Mouse (Mus musculus) MEL (cell line): ENCODE data around the gene Caly. TPM values are rescaled to one million over a fixed set of nuclear protein-coding genes. Genes with fewer than 3 reads are reported as not detected.

Source experiments
- DNase-seq: peaks from one replicate; pipeline ENCODE4 v3.0.0; 2011; ENCODE audit warnings: low read depth, low spot score
- H3K27ac ChIP-seq: 2 replicates; pipeline ENCODE4 v1.5.1; 2012; ENCODE audit warnings: low read depth, mild to moderate bottlenecking, control low read depth, low read length, moderate library complexity; ENCODE audit not compliant: control insufficient read depth
- H3K27me3 ChIP-seq, 2 experiments: fragments of 150-350 bp in 1 of 2; sonication (generic) in 1 of 2; 2 replicates each; pipeline ENCODE4 v1.6.1; 2012; ENCODE audit warnings: low read length in 2 of 2, mild to moderate bottlenecking in 2 of 2, improper control_type of control experiment in 1 of 2, moderate library complexity in 1 of 2; ENCODE audit not compliant: insufficient read depth in 2 of 2, control insufficient read depth in 1 of 2
- H3K36me3 ChIP-seq, 2 experiments: 2 replicates each; pipeline ENCODE4 v1.6.1; 2012 to 2014; ENCODE audit warnings: low read length in 2 of 2, improper control_type of control experiment in 1 of 2, inconsistent platforms in 1 of 2, mild to moderate bottlenecking in 1 of 2; ENCODE audit not compliant: insufficient read depth in 2 of 2, control insufficient read depth in 1 of 2
- H3K4me1 ChIP-seq, 2 experiments: fragments of 150-350 bp in 1 of 2; sonication (generic) in 1 of 2; 2 replicates each; pipeline ENCODE4 v1.6.1; 2012; ENCODE audit warnings: low read length in 2 of 2, improper control_type of control experiment in 1 of 2, mild to moderate bottlenecking in 1 of 2; ENCODE audit not compliant: insufficient read depth in 2 of 2, control insufficient read depth in 1 of 2
- H3K4me3 ChIP-seq, 2 experiments: fragments of 150-350 bp in 1 of 2; sonication (generic) in 1 of 2; 2 replicates each; pipeline ENCODE4 v1.5.1; 2012; ENCODE audit warnings: low read depth in 2 of 2, low read length in 2 of 2, mild to moderate bottlenecking in 2 of 2, moderate library complexity in 2 of 2, control low read depth in 1 of 2, improper control_type of control experiment in 1 of 2; ENCODE audit not compliant: control insufficient read depth in 1 of 2, insufficient read depth in 1 of 2
- H3K79me2 ChIP-seq: 2 replicates; pipeline ENCODE4 v1.6.1; 2012; ENCODE audit warnings: mild to moderate bottlenecking, low read length, moderate library complexity; ENCODE audit not compliant: control insufficient read depth, poor library complexity, insufficient read depth
- H3K9ac ChIP-seq: 2 replicates; pipeline ENCODE4 v1.6.1; 2012; ENCODE audit warnings: low read depth, mild to moderate bottlenecking, control low read depth, low read length, moderate library complexity; ENCODE audit not compliant: control insufficient read depth, poor library complexity, severe bottlenecking
- H3K9me3 ChIP-seq: fragments of 150-350 bp; sonication (generic); replicated peaks from 2 replicates; pipeline ENCODE4 v1.6.1; 2012; ENCODE audit warnings: mild to moderate bottlenecking, low read length, improper control_type of control experiment, moderate library complexity; ENCODE audit not compliant: insufficient read depth
- BHLHE40 ChIP-seq: IDR thresholded peaks from 2 replicates; pipeline ENCODE4 v1.6.1; 2012; ENCODE audit warnings: low read depth, mild to moderate bottlenecking, inconsistent platforms, low read length, improper control_type of control experiment, borderline replicate concordance
- CHD1 ChIP-seq: IDR thresholded peaks from 2 replicates; pipeline ENCODE4 v1.6.1; 2012; ENCODE audit warnings: low read depth, mild to moderate bottlenecking, inconsistent platforms, low read length, improper control_type of control experiment
- CHD2 ChIP-seq: IDR thresholded peaks from 2 replicates; pipeline ENCODE4 v1.6.1; 2011; ENCODE audit warnings: low read length, improper control_type of control experiment
- CTCF ChIP-seq, 3 experiments: IDR thresholded peaks in 2 of 3; conservative IDR thresholded peaks in 1 of 3; 2 replicates each; pipeline ENCODE4 v1.5.1; 2011 to 2012; ENCODE audit warnings: low read length in 3 of 3, low read depth in 2 of 3, mild to moderate bottlenecking in 2 of 3, improper control_type of control experiment in 1 of 3, inconsistent platforms in 1 of 3, mixed read lengths in 1 of 3, moderate library complexity in 1 of 3; ENCODE audit not compliant: control insufficient read depth in 1 of 3, insufficient read depth in 1 of 3, poor library complexity in 1 of 3, severe bottlenecking in 1 of 3
- EP300 ChIP-seq, 2 experiments: IDR thresholded peaks; 2 replicates each; pipeline ENCODE4 v1.6.1; 2011; ENCODE audit warnings: improper control_type of control experiment in 2 of 2, low read length in 2 of 2, low read depth in 1 of 2, mild to moderate bottlenecking in 1 of 2
- GABPA ChIP-seq: IDR thresholded peaks from 2 replicates; pipeline ENCODE4 v1.6.1; 2012; ENCODE audit warnings: low read depth, mild to moderate bottlenecking, inconsistent platforms, low read length, improper control_type of control experiment, moderate library complexity
- HCFC1 ChIP-seq: IDR thresholded peaks from 2 replicates; pipeline ENCODE4 v1.6.1; 2012; ENCODE audit warnings: low read depth, mild to moderate bottlenecking, inconsistent platforms, low read length, improper control_type of control experiment, moderate library complexity
- JUND ChIP-seq: IDR thresholded peaks from 2 replicates; pipeline ENCODE4 v1.6.1; 2011; ENCODE audit warnings: low read depth, mild to moderate bottlenecking, improper control_type of control experiment, low read length
- MAX ChIP-seq: IDR thresholded peaks from 2 replicates; pipeline ENCODE4 v1.6.1; 2011; ENCODE audit warnings: low read length, improper control_type of control experiment
- MAZ ChIP-seq: IDR thresholded peaks from 2 replicates; pipeline ENCODE4 v1.6.1; 2012; ENCODE audit warnings: low read depth, mild to moderate bottlenecking, inconsistent platforms, low read length, improper control_type of control experiment
- MEF2A ChIP-seq: IDR thresholded peaks from 2 replicates; pipeline ENCODE4 v1.6.1; 2014; ENCODE audit warnings: low read depth, mild to moderate bottlenecking, inconsistent platforms, low read length, improper control_type of control experiment; ENCODE audit not compliant: poor library complexity, insufficient replicate concordance, severe bottlenecking; ENCODE audit errors: extremely low read depth
- MYB ChIP-seq: IDR thresholded peaks from 2 replicates; pipeline ENCODE4 v1.6.1; 2011; ENCODE audit warnings: mild to moderate bottlenecking, low read depth, low read length, improper control_type of control experiment
- MYC ChIP-seq: IDR thresholded peaks from 2 replicates; pipeline ENCODE4 v1.6.1; 2011; ENCODE audit warnings: low read depth, mild to moderate bottlenecking, low read length, improper control_type of control experiment, moderate library complexity
- NELFE ChIP-seq: IDR thresholded peaks from 2 replicates; pipeline ENCODE4 v1.6.1; 2011; ENCODE audit warnings: low read depth, low read length, improper control_type of control experiment
- NRF1 ChIP-seq: IDR thresholded peaks from 2 replicates; pipeline ENCODE4 v1.6.1; 2014; ENCODE audit warnings: low read depth, mild to moderate bottlenecking, inconsistent platforms, low read length, improper control_type of control experiment, moderate library complexity; ENCODE audit not compliant: poor library complexity, insufficient read depth, severe bottlenecking
- POLR2AphosphoS5 ChIP-seq: IDR thresholded peaks from 2 replicates; pipeline ENCODE4 v1.6.1; 2012; ENCODE audit warnings: low read depth, borderline replicate concordance, mild to moderate bottlenecking, inconsistent platforms, low read length, moderate library complexity, mixed read lengths
- RCOR1 ChIP-seq: IDR thresholded peaks from 2 replicates; pipeline ENCODE4 v1.6.1; 2012; ENCODE audit warnings: low read depth, mild to moderate bottlenecking, inconsistent platforms, low read length, improper control_type of control experiment
- SIN3A ChIP-seq: IDR thresholded peaks from 2 replicates; pipeline ENCODE4 v1.6.1; 2012; ENCODE audit warnings: low read length, improper control_type of control experiment, inconsistent platforms
- TBP ChIP-seq: IDR thresholded peaks from 2 replicates; pipeline ENCODE4 v1.8.0; 2011; ENCODE audit warnings: low read depth, low read length, improper control_type of control experiment
- TCF12 ChIP-seq: IDR thresholded peaks from 2 replicates; pipeline ENCODE4 v1.6.1; 2014; ENCODE audit warnings: low read depth, mild to moderate bottlenecking, inconsistent platforms, low read length, improper control_type of control experiment, moderate library complexity
- ZNF384 ChIP-seq: IDR thresholded peaks from 2 replicates; pipeline ENCODE4 v1.6.1; 2012; ENCODE audit warnings: low read depth, mild to moderate bottlenecking, inconsistent platforms, low read length, improper control_type of control experiment
- polyA plus RNA-seq, 2 experiments: library from polyadenylated mRNA; stranded (reverse) in 1 of 2; unstranded in 1 of 2; fragments of >175 nt in 1 of 2; fragments of >200 nt in 1 of 2; gene quantifications; 2 replicates each; pipeline versions ENCODE4 v1.2.1 to v1.2.4; 2012; ENCODE audit warnings: low replicate concordance in 2 of 2, low read depth in 1 of 2; ENCODE audit not compliant: insufficient read length in 2 of 2, insufficient read depth in 1 of 2, missing spikeins in 1 of 2
- total RNA-seq: library from RNA; depleted of rRNA; stranded (reverse); fragments of 300-350 nt; gene quantifications from 2 replicates; pipeline ENCODE4 v1.2.3, GENCODE M21; 2012

The Caly gene
- total and polyA plus RNA-seq, 3 experiments: 0.11 TPM; not detected in 2

DNA sequence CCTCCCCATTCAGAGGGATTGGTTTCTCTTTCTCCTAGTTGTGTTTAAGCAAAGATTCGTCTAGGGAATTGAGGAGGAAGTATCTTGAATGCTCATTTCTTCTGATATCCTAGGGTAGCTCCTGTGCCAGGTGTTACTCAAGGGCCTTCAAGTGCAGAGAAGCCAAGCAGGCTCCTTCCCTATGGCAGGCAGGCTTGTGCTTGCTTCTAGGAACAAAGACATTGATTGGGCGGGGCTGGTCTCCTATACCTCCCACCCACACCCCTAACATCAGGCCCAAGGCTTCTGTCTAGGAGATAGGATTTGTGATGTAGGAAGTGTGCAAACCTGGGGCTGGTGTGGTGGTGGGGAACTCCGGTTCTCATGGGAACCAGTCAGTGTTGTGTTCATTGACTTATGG, 44.6 kb upstream of the Caly start:
- Histone ChIP-seq H3K4me1 (no peaks in the 10 kb centered on the region), H3K4me3 (no peak overlapping the region), H3K36me3 (no peaks in the 10 kb centered on the region; a peak in 1 of 4 replicates), H3K9me3 (no peaks in the 10 kb centered on the region), H3K9ac (no peak overlapping the region), H3K27ac (no peak overlapping the region), H3K79me2 (no peaks in the 10 kb centered on the region), H3K27me3 (no peaks in the 10 kb centered on the region)
- TF ChIP-seq MYB: no peak
- TF ChIP-seq RCOR1: no peak
- no peak for TF ChIP-seq MEF2A
- no peak for TF ChIP-seq POLR2AphosphoS5
- TF ChIP-seq SIN3A: no peak
- no peak for TF ChIP-seq CHD2
- no peak for TF ChIP-seq JUND
- no peak for TF ChIP-seq CHD1
- TF ChIP-seq BHLHE40: no peak
- no peak for TF ChIP-seq ZNF384
- no peak for DNase-seq

DNA sequence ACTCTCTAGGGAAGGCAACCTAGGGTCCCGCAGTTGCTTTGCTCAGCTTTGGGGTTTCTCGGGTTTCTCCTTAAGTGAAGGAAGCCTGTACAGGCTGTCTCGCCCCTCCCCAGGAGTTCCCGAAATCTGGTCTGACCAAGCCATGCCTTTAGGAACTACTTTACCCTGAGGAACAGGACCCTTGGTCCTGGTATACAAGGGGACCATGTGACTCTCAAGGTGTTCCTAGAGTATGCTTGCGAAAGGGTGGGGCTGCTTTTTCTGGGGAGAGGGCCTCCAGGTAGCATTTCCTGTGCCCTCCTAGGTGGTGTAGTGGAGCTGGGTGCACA, 43.6 kb upstream of the Caly start:
- Histone ChIP-seq H3K4me3 (no peak overlapping the region), H3K36me3 (no peaks in the 10 kb centered on the region; a peak in 1 of 4 replicates), H3K9me3 (no peaks in the 10 kb centered on the region), H3K79me2 (no peaks in the 10 kb centered on the region), H3K27me3 (no peaks in the 10 kb centered on the region), H3K27ac (no peak overlapping the region), H3K9ac (no peak overlapping the region), H3K4me1 (no peaks in the 10 kb centered on the region; a peak in 1 of 4 replicates)
- DNase-seq: no peak
- TF ChIP-seq TCF12 (no peak), SIN3A (no peak)

DNA sequence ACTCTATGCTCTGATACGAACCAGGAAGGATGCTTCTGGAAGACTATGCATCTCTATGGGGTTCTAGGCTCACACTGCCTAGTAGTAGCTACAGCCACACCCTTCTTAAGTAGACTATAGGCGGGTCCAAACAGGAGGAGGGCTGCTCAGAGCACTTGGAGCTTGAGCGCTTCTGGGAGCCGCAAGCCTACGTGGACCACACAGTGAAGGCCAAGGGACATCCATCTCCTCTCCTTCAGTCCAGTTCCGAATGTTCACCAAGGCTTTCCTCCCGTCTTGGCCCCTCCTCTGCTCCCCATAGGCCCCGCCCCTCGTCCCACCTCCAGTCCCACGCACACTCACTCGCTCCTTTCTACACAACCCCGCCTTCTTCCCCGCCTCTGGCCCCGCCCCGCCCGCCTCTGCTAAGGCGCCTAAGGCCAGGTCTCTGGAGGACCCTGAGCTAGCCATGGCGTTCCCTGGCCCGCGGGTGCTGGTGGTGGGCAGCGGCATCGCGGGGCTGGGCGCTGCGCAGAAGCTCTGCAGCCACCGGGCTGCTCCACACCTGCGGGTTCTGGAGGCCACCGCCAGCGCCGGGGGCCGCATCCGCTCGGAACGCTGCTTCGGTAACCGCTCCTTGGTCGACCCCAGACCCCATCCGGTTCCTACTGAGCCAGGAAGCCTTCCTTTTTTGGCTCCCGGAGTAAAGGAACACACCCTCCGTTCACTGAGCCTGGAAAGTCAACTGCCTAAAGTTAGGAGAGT, 43.1 kb upstream of the Caly start:
- TF ChIP-seq NRF1 (no peak), HCFC1 (no peak), POLR2AphosphoS5 (no peak), NELFE (no peak), EP300 (IDR thresholded peaks at IDR 0.05; ENCODE audit: low read depth in 1 of 2, low read length in 2 of 2) (no peak), MYB (no peak), GABPA (no peak), MAX (no peak), CTCF (IDR thresholded peaks at IDR 0.05 in 2 of 3, conservative IDR thresholded peaks at IDR 0.05 in 1 of 3; ENCODE audit: control insufficient read depth in 1 of 3, insufficient read depth in 1 of 3, low read depth in 2 of 3, low read length in 3 of 3, poor library complexity in 1 of 3, severe bottlenecking in 1 of 3) (no peak), TBP (no peak), MYC (no peak), MEF2A (no peak), JUND (no peak), MAZ (no peak), SIN3A (no peak), CHD2 (no peak)
- Histone ChIP-seq H3K36me3 (no peaks in the 10 kb centered on the region; a peak in 1 of 4 replicates), H3K4me1 (no peaks in the 10 kb centered on the region; a peak in 1 of 4 replicates), H3K9me3 (no peaks in the 10 kb centered on the region), H3K27ac (no peak overlapping the region), H3K9ac (no peak overlapping the region), H3K4me3 (no peak overlapping the region), H3K79me2 (no peaks in the 10 kb centered on the region), H3K27me3 (no peaks in the 10 kb centered on the region)
- DNase-seq: no peak
